Mouse (Mus musculus) urinary bladder, adult 2 months (tissue): ENCODE results near the gene Csmd2. TPM values are rescaled to one million over a fixed set of nuclear protein-coding genes. Genes with fewer than 3 reads are reported as not detected.

Source experiments
- DNase-seq: peaks from one replicate; pipeline ENCODE4 v3.0.0; 2022; ENCODE audit warnings: low spot score
- polyA plus RNA-seq: library from polyadenylated mRNA; depleted of rRNA; stranded (reverse); fragments of >200 nt; gene quantifications from 2 replicates; pipeline ENCODE4 v1.2.3, GENCODE M21; 2012

Gene Csmd2
- polyA plus RNA-seq, 1 experiment, result not detected

GRCm38 (mm10) chr4:128139991-128140390 is 152.3 kb downstream of the Csmd2 start:
- no peak for DNase-seq

GRCm38 (mm10) chr4:128141161-128142101 is 153.8 kb downstream of the Csmd2 start:
- DNase-seq, result no peak

- DNase-seq, result no peak
Measured at GRCm38 (mm10) chr4:128142279-128142678, 154.6 kb downstream of the Csmd2 start.

- DNase-seq, result no peak
Measured at GRCm38 (mm10) chr4:128143147-128143546, 155.5 kb downstream of the Csmd2 start.

- DNase-seq, result no peak
Measured at GRCm38 (mm10) chr4:128149524-128149923, 161.9 kb downstream of the Csmd2 start.

- no peak for DNase-seq
Measured at GRCm38 (mm10) chr4:128152066-128152465, 164.4 kb downstream of the Csmd2 start.

- DNase-seq, result no peak
Measured at GRCm38 (mm10) chr4:128153144-128153543, 165.5 kb downstream of the Csmd2 start.

GRCm38 (mm10) chr4:128155226-128155625 is 167.6 kb downstream of the Csmd2 start:
- no peak for DNase-seq

- DNase-seq, result no peak
Measured at GRCm38 (mm10) chr4:128160656-128161055, 173.0 kb downstream of the Csmd2 start.

GRCm38 (mm10) chr4:128170181-128170580 is 182.5 kb downstream of the Csmd2 start:
- no peak for DNase-seq

- DNase-seq, result no peak
Measured at GRCm38 (mm10) chr4:128171233-128171632, 183.6 kb downstream of the Csmd2 start.

- DNase-seq, result no peak
Measured at GRCm38 (mm10) chr4:128171701-128172100, 184.0 kb downstream of the Csmd2 start.

- no peak for DNase-seq
Measured at GRCm38 (mm10) chr4:128178974-128179373, 191.3 kb downstream of the Csmd2 start.

GRCm38 (mm10) chr4:128179581-128179980 is 191.9 kb downstream of the Csmd2 start:
- no peak for DNase-seq

GRCm38 (mm10) chr4:128184747-128185146 is 197.1 kb downstream of the Csmd2 start:
- DNase-seq, result no peak

GRCm38 (mm10) chr4:128194454-128194853 is 206.8 kb downstream of the Csmd2 start:
- DNase-seq, result no peak

GRCm38 (mm10) chr4:128217991-128218595 is 230.4 kb downstream of the Csmd2 start:
- no peak for DNase-seq

GRCm38 (mm10) chr4:128224453-128224852 is 236.8 kb downstream of the Csmd2 start:
- DNase-seq, result no peak

- no peak for DNase-seq
Measured at GRCm38 (mm10) chr4:128227377-128228316, 240.0 kb downstream of the Csmd2 start.

- no peak for DNase-seq
Measured at GRCm38 (mm10) chr4:128233458-128233857, 245.8 kb downstream of the Csmd2 start.

GRCm38 (mm10) chr4:128239113-128239512 is 251.5 kb downstream of the Csmd2 start:
- DNase-seq, result no peak
